Comparison of ENCODE assay signal across 8 mouse cellular contexts in the genomic region with DNA sequence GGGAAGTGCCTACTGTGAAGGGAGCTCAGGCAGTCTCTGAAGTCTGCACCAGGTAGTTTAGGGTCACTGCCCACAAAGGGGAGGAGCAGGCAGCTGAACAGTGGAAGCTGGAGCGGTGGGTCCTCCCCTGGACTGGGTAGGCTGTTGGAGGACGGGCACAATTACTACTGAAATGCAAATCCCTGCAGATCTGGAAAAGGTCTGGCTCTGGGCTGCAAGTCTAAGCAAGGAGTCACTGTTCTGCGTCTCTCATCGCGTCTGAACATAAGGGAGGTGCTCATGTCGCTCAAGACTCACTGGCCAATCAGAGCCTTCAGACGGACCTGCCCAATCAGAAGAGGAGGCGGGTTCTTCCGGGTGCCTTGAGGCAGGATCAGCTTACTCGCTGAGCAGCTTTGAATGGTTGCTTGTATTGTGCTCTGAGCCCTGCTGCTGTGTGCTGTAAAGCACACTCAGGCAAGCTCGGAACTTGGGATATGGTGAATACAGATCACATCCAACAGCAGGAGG. TPM values are rescaled to one million over a fixed set of nuclear protein-coding genes. Genes with fewer than 3 reads are reported as not detected.
A peak's percentile ranks its signal among the peaks of the same experiment; 100 is the strongest.
DNase-seq lines count a peak whose midpoint lies in the region; ATAC-seq and TF ChIP-seq lines count a peak whose summit lies in the region.

No protein-coding gene starts in this region.

- intact Hi-C loops in gastrocnemius, adult 2 months (cut with DNase I) = no loop called here
- intact Hi-C loops in left cerebral cortex, adult 2 months (cut with DNase I) = no loop called here

- DNase-seq in ZHBTc4 (ENCODE audit: low read depth, low spot score) = peak; percentile 93
- peak; percentile 44 for DNase-seq in gastrocnemius, adult 2 months
- peak; percentile 39 for DNase-seq in hindlimb bud, embryonic 11.5 days (ENCODE audit: extremely low spot score, low read depth, low spot score)
- DNase-seq in left cerebral cortex, adult 2 months (ENCODE audit: extremely low spot score in 1 of 2, low spot score in 2 of 2) = peak; percentile 29 to 56
- peak; percentile 41 to 48 for DNase-seq in right cerebral cortex, adult 2 months (ENCODE audit: low spot score in 2 of 2)
- DNase-seq in urinary bladder, postnatal 10 days (ENCODE audit: low spot score) = peak; percentile 12

- H3K4me1 ChIP-seq in cortical plate, adult 2 months (ENCODE audit: control insufficient read depth, insufficient read depth, low read length) = no peaks in the 10 kb centered on the region

- ATAC-seq in megakaryocyte, adult 5-6 weeks (ENCODE audit: poor library complexity, severe bottlenecking) = peak; percentile 98

- peak; percentile 57; the same call in 1 of the 2 replicates for TF ChIP-seq POLR2A in cortical plate, adult 2 months (IDR thresholded peaks at IDR 0.05; ENCODE audit: extremely low read depth, insufficient read depth, low read length)

- H3K27ac ChIP-seq in cortical plate, adult 2 months (ENCODE audit: insufficient read depth, low read length) = no peak overlapping the region
- H3K27ac ChIP-seq in gastrocnemius, adult 2 months = no peak overlapping the region
- no peak overlapping the region for H3K27ac ChIP-seq in left cerebral cortex, adult 2 months

- TF ChIP-seq CTCF in cortical plate, adult 2 months (IDR thresholded peaks at IDR 0.05; ENCODE audit: extremely low read depth, insufficient read depth, low read length) = no peak
- TF ChIP-seq CTCF in gastrocnemius, adult 2 months (IDR thresholded peaks at IDR 0.05) = no peak
- TF ChIP-seq CTCF in left cerebral cortex, adult 2 months (IDR thresholded peaks at IDR 0.05) = no peak

- H3K4me3 ChIP-seq in cortical plate, adult 2 months (ENCODE audit: insufficient read depth, low read length) = peak overlapping the region; percentile 34
- peak overlapping the region; percentile 61 for H3K4me3 ChIP-seq in gastrocnemius, adult 2 months
- H3K4me3 ChIP-seq in left cerebral cortex, adult 2 months = peak overlapping the region; percentile 44

RNA-seq across cellular contexts. Expression of gene Ptchd3, which starts 17.8 kb away (rescaled TPM):
- polyA plus RNA-seq in cortical plate, adult 2 months (2012; rRNA removed) = not detected in 2 replicates
- total RNA-seq in gastrocnemius, adult 2 months (2021) = not detected
- total RNA-seq in left cerebral cortex, adult 2 months (2021) = not detected
- not detected in 2 replicates for total RNA-seq in megakaryocyte, adult 5-6 weeks (2015)
- not detected in 2 replicates for total RNA-seq in megakaryocyte, adult 5-6 weeks (2017)

Comparison
In these comparisons a context has a peak if more than half of its experiments do, and no peak if none do; other contexts are left out.
1. DNase-seq: peak in every context shown above with its lines; median percentile 93 in ZHBTc4; 44 in right cerebral cortex, adult 2 months; 44 in gastrocnemius, adult 2 months; 42 in left cerebral cortex, adult 2 months; 39 in hindlimb bud, embryonic 11.5 days; 12 in urinary bladder, postnatal 10 days.